Mouse (Mus musculus) forebrain, embryonic 14.5 days (tissue): ENCODE measurements around the gene Nnat. TPM values are rescaled to one million over a fixed set of nuclear protein-coding genes. Genes with fewer than 3 reads are reported as not detected.

Source experiments
- ATAC-seq: fragments of 200-750 bp; cut with Nextera tagmentation; 2 replicates; pipeline ENCODE4 v1.8.0; 2017; ENCODE audit warnings: mild to moderate bottlenecking, moderate library complexity
- DNase-seq: peaks from one replicate; pipeline ENCODE4 v3.0.0-alpha.2; 2015; ENCODE audit warnings: low spot score
- H3K27ac ChIP-seq: fragments of 300-500 bp; sonication (generic); 2 replicates; pipeline ENCODE4 v1.5.1; 2014; ENCODE audit warnings: low read depth, mild to moderate bottlenecking, control low read depth, low read length, moderate library complexity
- H3K27me3 ChIP-seq: fragments of 300-500 bp; sonication (generic); replicated peaks from 2 replicates; pipeline ENCODE4 v1.6.1; 2014; ENCODE audit warnings: low read length, control low read depth, mixed read lengths; ENCODE audit not compliant: control insufficient read depth, insufficient read depth
- H3K36me3 ChIP-seq: fragments of 300-500 bp; sonication (generic); 2 replicates; pipeline ENCODE4 v1.6.1; 2014; ENCODE audit warnings: low read length, control low read depth; ENCODE audit not compliant: control insufficient read depth, insufficient read depth
- H3K4me1 ChIP-seq: fragments of 300-500 bp; sonication (generic); 2 replicates; pipeline ENCODE4 v1.6.1; 2014; ENCODE audit warnings: antibody characterized with exemption, low read length, control low read depth; ENCODE audit not compliant: control insufficient read depth, insufficient read depth
- H3K4me2 ChIP-seq: fragments of 300-500 bp; sonication (generic); 2 replicates; pipeline ENCODE4 v1.6.1; 2014; ENCODE audit warnings: mild to moderate bottlenecking, control low read depth, low read length
- H3K4me3 ChIP-seq: fragments of 300-500 bp; sonication (generic); 2 replicates; pipeline ENCODE4 v1.5.1; 2014; ENCODE audit warnings: low read depth, low read length, control low read depth
- H3K9ac ChIP-seq: fragments of 300-500 bp; sonication (generic); 2 replicates; pipeline ENCODE4 v1.6.1; 2014; ENCODE audit warnings: mild to moderate bottlenecking, low read length, control low read depth, moderate library complexity
- H3K9me3 ChIP-seq: fragments of 300-500 bp; sonication (generic); replicated peaks from 2 replicates; pipeline ENCODE4 v1.6.1; 2016; ENCODE audit warnings: low read length, control low read depth, mixed read lengths; ENCODE audit not compliant: control insufficient read depth
- WGBS: fragments of 180-500 bp; shearing (Covaris S2); extraction: QIAGEN DNeasy Blood & Tissue Kit; methylation state at CpG from one replicate; pipeline ENCODE4 v1.1.7; 2014; 5-methylcytosine and 5-hydroxymethylcytosine counted together
- microRNA-seq: library from miRNA; unstranded; fragments of <30 nt; microRNA quantifications from one replicate; pipeline ENCODE4, GENCODE M21; 2016
- polyA plus RNA-seq: library from polyadenylated mRNA; unstranded; fragments of >200 nt; fragmentation: Nextera tagmentation; extraction: Ambion mirVana; gene quantifications from 2 replicates; pipeline ENCODE4 v1.2.1, GENCODE M21; 2014

Nnat gene
- polyA plus RNA-seq, 1 experiment from 2014 or later, result 7,102 TPM

DNA sequence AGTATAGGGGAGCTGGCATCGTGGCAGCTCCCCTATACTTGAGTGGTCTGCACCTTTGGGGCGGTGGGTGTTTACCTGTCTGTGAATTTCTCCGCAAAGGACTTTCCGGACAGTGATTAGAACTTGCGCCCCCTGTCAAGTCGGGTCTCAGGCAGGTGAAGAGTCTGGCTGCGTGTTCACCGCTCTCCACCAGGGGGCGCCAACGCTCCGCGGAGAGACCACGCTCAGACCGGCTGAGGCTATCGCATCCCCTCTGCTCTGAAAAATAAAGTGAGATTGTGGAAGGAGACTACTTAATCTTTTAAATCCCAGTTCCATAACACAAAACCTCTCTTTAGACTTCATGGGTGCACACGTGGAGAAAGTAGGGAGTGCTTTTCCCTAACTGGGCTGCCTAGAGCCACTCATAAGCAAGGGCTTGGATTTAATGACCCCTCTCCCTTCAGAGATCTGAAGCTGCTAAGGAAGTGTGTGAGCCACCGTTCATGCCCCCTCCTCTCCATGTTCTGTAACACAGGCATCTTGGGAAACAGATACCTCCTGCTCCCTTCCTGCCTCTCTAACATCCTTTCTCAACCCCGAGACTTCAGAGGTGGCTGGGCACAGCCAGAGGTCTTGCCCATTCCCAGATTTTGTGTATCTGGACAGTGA, 45.3 kb downstream of the Nnat start:
- Histone ChIP-seq H3K27me3 (no peaks in the 10 kb centered on the region; the same call in 1 of the 2 replicates), H3K4me2 (no peak overlapping the region), H3K4me3 (no peak overlapping the region), H3K9me3 (no peaks in the 10 kb centered on the region), H3K4me1 (no peaks in the 10 kb centered on the region), H3K27ac (no peak overlapping the region), H3K9ac (no peak overlapping the region), H3K36me3 (no peaks in the 10 kb centered on the region)
- ATAC-seq (peak; percentile 62; the same call in 1 of the 2 replicates), DNase-seq (peak; percentile 80)
- WGBS, result 9% methylated on average over 18 of the region's 18 CpGs

DNA sequence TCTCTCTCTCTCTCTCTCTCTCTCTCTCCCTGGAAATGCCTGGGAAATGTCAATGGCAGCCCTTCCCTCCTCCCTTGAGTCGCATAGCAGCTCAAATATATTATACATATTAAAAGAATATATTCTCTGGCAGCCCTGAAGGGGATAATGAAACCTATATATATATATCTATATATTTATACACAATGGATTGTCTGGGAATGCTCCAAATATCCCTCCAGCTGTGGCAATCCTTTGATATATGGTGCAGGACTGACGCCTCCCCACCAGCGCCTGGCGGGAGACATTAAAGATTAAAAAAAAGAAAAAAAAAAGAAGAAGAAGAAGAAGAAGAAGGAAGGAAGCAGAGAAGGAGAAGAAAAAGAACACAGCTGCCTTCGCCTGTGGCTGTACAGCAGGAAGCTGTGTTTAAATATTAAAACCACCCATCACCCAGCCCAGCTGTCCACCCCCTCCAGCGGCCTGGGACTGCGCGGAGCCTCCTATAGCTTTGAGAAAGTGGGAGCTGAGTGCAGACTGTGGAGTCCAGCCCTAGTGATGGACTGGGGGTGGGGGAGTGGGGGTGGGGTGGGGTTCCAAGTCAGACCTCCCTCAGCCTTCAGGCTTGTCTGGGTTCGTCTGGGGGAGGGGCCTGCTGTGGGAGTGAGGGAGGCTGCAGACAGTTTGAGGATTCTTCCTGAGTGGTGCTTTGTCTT, 47.8 kb downstream of the Nnat start:
- Histone ChIP-seq H3K27me3 (no peaks in the 10 kb centered on the region; the same call in 1 of the 2 replicates), H3K27ac (no peak overlapping the region), H3K4me2 (no peak overlapping the region), H3K4me3 (no peak overlapping the region), H3K36me3 (no peaks in the 10 kb centered on the region), H3K9me3 (no peaks in the 10 kb centered on the region), H3K9ac (no peak overlapping the region), H3K4me1 (no peaks in the 10 kb centered on the region)
- WGBS, result 64% methylated on average over 9 of the region's 9 CpGs
- ATAC-seq (no peak), DNase-seq (no peak)

DNA sequence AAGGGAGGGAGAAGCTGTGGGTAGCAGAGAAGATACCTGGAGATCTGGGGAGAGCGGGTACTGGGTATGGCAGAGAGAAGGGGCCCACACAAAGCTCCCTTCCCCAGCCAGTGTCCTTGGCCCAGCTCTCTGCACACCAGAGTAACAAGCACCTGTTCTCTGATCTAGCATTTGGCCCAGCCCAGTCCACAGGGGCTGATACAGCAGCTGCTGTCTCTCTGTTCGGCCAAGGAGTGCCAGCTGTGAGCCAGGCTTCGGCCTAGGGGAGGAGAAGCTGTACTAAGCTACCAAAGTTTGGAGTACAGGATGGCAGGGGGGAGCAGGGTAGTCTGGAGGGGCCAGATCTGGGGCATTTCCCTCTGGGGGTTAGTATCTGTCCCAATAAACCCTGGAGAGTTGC, 51.9 kb downstream of the Nnat start:
- H3K36me3 ChIP-seq, result no peaks in the 10 kb centered on the region
- no peak for ATAC-seq
- WGBS, result 92% methylated on average over 3 of the region's 3 CpGs
- H3K9me3 ChIP-seq, result no peaks in the 10 kb centered on the region
- no peak for DNase-seq
- no peak overlapping the region for H3K4me3 ChIP-seq
- no peak overlapping the region for H3K27ac ChIP-seq
- H3K9ac ChIP-seq, result no peak overlapping the region
- 0 out of 2 replicates have a peak, but pooled peaks cover 5% of the 10 kb centered on the region for H3K4me1 ChIP-seq
- H3K27me3 ChIP-seq, result no peaks in the 10 kb centered on the region
- no peak overlapping the region for H3K4me2 ChIP-seq

Small RNAs within 50 kb of the gene (microRNA-seq; reads per million reads assigned to microRNA genes)
- 23.2 reads per million, percentile 39 among the genes with 10 or more reads in this experiment for gene Gm23134

Other genes starting within 250 kb of the Nnat start
- gene Ghrh, start 212.6 kb upstream of the Nnat start, polyA plus RNA-seq, result 1.1 and 2.5 TPM in 2 replicates
- 72.7 and 78.5 TPM in 2 replicates for gene Manbal, start 192.5 kb upstream of the Nnat start, polyA plus RNA-seq
- 30.1 and 31.0 TPM in 2 replicates for gene Src, start 141.6 kb upstream of the Nnat start, polyA plus RNA-seq
- gene Blcap, start 11.2 kb downstream of the Nnat start, polyA plus RNA-seq, result 240 and 254 TPM in 2 replicates
- 86.7 and 89.4 TPM in 2 replicates for gene Ctnnbl1, start 177.3 kb downstream of the Nnat start, polyA plus RNA-seq